Mouse (Mus musculus): Measurements from ENCODE around the gene Cox11. TPM values are rescaled to one million over a fixed set of nuclear protein-coding genes. Genes with fewer than 3 reads are reported as not detected.

Cox11 gene
- total RNA-seq, 1 experiment from 2014 or later, result 25.7 TPM

GRCm38 (mm10) chr11:90664345-90664986, 26.5 kb downstream of the Cox11 start:
- no peak for DNase-seq

GRCm38 (mm10) chr11:90665161-90665560, 27.2 kb downstream of the Cox11 start:
- DNase-seq, result no peak

- no peak for DNase-seq
Observed at GRCm38 (mm10) chr11:90666144-90666757, 28.3 kb downstream of the Cox11 start.

- no peak for DNase-seq
Observed at GRCm38 (mm10) chr11:90666916-90667315, 28.9 kb downstream of the Cox11 start.

GRCm38 (mm10) chr11:90667325-90667724, 29.4 kb downstream of the Cox11 start:
- no peak for DNase-seq

- no peak for DNase-seq
Observed at GRCm38 (mm10) chr11:90675479-90676110, 37.6 kb downstream of the Cox11 start.

- DNase-seq, result no peak
Observed at GRCm38 (mm10) chr11:90677027-90677426, 39.1 kb downstream of the Cox11 start.

GRCm38 (mm10) chr11:90677771-90678288, 39.9 kb downstream of the Cox11 start:
- no peak for DNase-seq

- DNase-seq, result no peak
Observed at GRCm38 (mm10) chr11:90678582-90678981, 40.6 kb downstream of the Cox11 start.

GRCm38 (mm10) chr11:90681171-90681570, 43.2 kb downstream of the Cox11 start:
- DNase-seq, result no peak

GRCm38 (mm10) chr11:90684765-90685164, 46.8 kb downstream of the Cox11 start:
- DNase-seq, result no peak

- no peak for DNase-seq
Observed at GRCm38 (mm10) chr11:90685196-90685595, 47.2 kb downstream of the Cox11 start.

GRCm38 (mm10) chr11:90686287-90687025, 48.5 kb downstream of the Cox11 start:
- DNase-seq, result no peak

- no peak for DNase-seq
Observed at GRCm38 (mm10) chr11:90687040-90687439, 49.1 kb downstream of the Cox11 start.

GRCm38 (mm10) chr11:90687460-90688416, 49.8 kb downstream of the Cox11 start, which contains the start of gene Tom1l1:
Gene Tom1l1, minus strand, starts transcription at chr11:90688366.
- peak; percentile 84 for DNase-seq

- no peak for DNase-seq
Observed at GRCm38 (mm10) chr11:90690361-90690760, 52.4 kb downstream of the Cox11 start.

GRCm38 (mm10) chr11:90694206-90694605, 56.2 kb downstream of the Cox11 start:
- DNase-seq, result no peak
